Mouse (Mus musculus): ENCODE measurements at regions not wholly inside any gene's neighbourhood (a gene's known extent, or its start where the extent isn't known, plus 50 kb on each side); places are given as distances from the start of the nearest gene placed in this dataset.

- no peaks in the 10 kb centered on the region for H3K36me3 ChIP-seq
- H3K9me3 ChIP-seq: no peaks in the 10 kb centered on the region
- no peak overlapping the region for H3K27ac ChIP-seq (replicated peaks)
- H3K27me3 ChIP-seq: no peaks in the 10 kb centered on the region
- H3K4me2 ChIP-seq: no peak overlapping the region
- H3K4me3 ChIP-seq: no peak overlapping the region
- no peak for ATAC-seq (ENCODE audit: low read depth)
- H3K9ac ChIP-seq: no peak overlapping the region
- WGBS: 61% methylated on average over 3 of the region's 3 CpGs
- H3K4me1 ChIP-seq (replicated peaks): no peaks in the 10 kb centered on the region
These were observed 417.9 kb downstream of the Brinp1 start for GRCm38 (mm10) chr4:68536254-68536653.

- Histone ChIP-seq H3K27ac (replicated peaks) (no peak overlapping the region), H3K4me2 (no peak overlapping the region), H3K4me1 (replicated peaks) (no peaks in the 10 kb centered on the region), H3K27me3 (no peaks in the 10 kb centered on the region), H3K36me3 (no peaks in the 10 kb centered on the region), H3K4me3 (no peak overlapping the region), H3K9ac (no peak overlapping the region), H3K9me3 (no peaks in the 10 kb centered on the region)
- 39% methylated on average over 1 of the region's 1 CpGs for WGBS
- peak; percentile 47; the same call in 1 of the 2 replicates for ATAC-seq (ENCODE audit: low read depth)
These were observed 418.4 kb downstream of the Brinp1 start for GRCm38 (mm10) chr4:68535815-68536214.

- H3K9ac ChIP-seq: no peak overlapping the region
- no peaks in the 10 kb centered on the region for H3K4me1 ChIP-seq (replicated peaks)
- 80% methylated on average over 3 of the region's 3 CpGs for WGBS
- no peaks in the 10 kb centered on the region for H3K9me3 ChIP-seq
- ATAC-seq (ENCODE audit: low read depth): no peak
- H3K27me3 ChIP-seq: no peaks in the 10 kb centered on the region
- H3K36me3 ChIP-seq: no peaks in the 10 kb centered on the region
- H3K4me2 ChIP-seq: no peak overlapping the region
- no peak overlapping the region for H3K27ac ChIP-seq (replicated peaks)
- H3K4me3 ChIP-seq: no peak overlapping the region
These were observed 422.1 kb downstream of the Brinp1 start for GRCm38 (mm10) chr4:68532056-68532455.

DNA sequence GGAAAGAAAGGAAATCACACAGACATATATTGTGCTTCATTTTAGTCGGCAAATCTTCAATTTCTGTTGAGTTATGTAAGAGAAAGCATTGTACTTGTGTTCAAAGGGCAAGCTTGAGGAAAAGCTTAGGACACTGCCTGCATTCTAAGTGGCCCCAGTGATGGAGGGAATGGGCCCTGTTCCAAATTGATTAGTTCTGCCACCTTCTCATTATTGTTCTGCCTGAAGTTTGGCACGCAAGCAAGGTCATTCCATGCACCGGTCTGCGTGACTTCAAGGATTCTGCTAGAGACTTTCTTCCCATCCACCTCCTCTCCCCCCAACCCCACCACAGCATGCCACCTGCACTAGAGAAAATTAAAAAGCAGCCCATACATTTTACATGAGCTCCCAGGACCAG, 466.2 kb downstream of the Brinp1 start:
- H3K4me2 ChIP-seq: no peak overlapping the region
- H3K9ac ChIP-seq: no peak overlapping the region
- no peaks in the 10 kb centered on the region for H3K27me3 ChIP-seq
- H3K9me3 ChIP-seq: no peaks in the 10 kb centered on the region
- H3K4me3 ChIP-seq: no peak overlapping the region
- 31% methylated on average over 4 of the region's 4 CpGs for WGBS
- ATAC-seq (ENCODE audit: low read depth): peak; percentile 75
- H3K27ac ChIP-seq (replicated peaks): no peak overlapping the region
- H3K36me3 ChIP-seq: no peaks in the 10 kb centered on the region
- H3K4me1 ChIP-seq (replicated peaks): no peaks in the 10 kb centered on the region; the same call in 1 of the 2 replicates

DNA sequence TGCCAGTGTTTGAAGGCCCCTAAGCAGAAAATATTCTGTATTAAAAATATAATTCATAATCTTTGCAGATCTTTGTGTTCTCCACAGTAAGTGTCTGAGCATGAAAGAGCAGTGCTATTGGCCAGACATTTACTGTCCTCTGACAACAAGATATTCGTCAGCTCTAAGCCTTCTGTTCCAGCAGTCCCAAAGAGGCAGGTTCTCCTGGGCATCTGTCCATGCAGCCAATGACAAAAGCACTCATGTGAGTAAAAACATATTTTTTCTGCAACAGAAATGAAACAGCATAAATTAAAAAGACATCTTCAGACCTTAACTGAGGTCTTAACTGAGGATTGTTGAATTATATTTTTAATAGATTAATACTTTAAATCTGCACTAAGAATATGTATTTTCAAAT, 467.3 kb downstream of the Brinp1 start:
- no peaks in the 10 kb centered on the region for H3K9me3 ChIP-seq
- no peak overlapping the region for H3K4me2 ChIP-seq
- H3K27me3 ChIP-seq: no peaks in the 10 kb centered on the region
- no peak for ATAC-seq (ENCODE audit: low read depth)
- no peaks in the 10 kb centered on the region for H3K36me3 ChIP-seq
- WGBS: 58% methylated on average over 1 of the region's 1 CpGs
- no peak overlapping the region for H3K9ac ChIP-seq
- H3K4me1 ChIP-seq (replicated peaks): no peaks in the 10 kb centered on the region; the same call in 1 of the 2 replicates
- H3K27ac ChIP-seq (replicated peaks): no peak overlapping the region
- H3K4me3 ChIP-seq: no peak overlapping the region

- no peaks in the 10 kb centered on the region for H3K9me3 ChIP-seq
- ATAC-seq (ENCODE audit: low read depth): peak; percentile 63
- H3K36me3 ChIP-seq: no peaks in the 10 kb centered on the region
- H3K27me3 ChIP-seq: no peaks in the 10 kb centered on the region
- H3K4me1 ChIP-seq (replicated peaks): no peaks in the 10 kb centered on the region
- no peak overlapping the region for H3K9ac ChIP-seq
- no peak overlapping the region for H3K4me2 ChIP-seq
- H3K27ac ChIP-seq (replicated peaks): no peak overlapping the region
- no peak overlapping the region for H3K4me3 ChIP-seq
These were observed 492.4 kb downstream of the Brinp1 start for GRCm38 (mm10) chr4:68461783-68462182.

- H3K27me3 ChIP-seq: no peaks in the 10 kb centered on the region
- no peak for ATAC-seq (ENCODE audit: low read depth)
- H3K9me3 ChIP-seq: no peaks in the 10 kb centered on the region
- no peaks in the 10 kb centered on the region for H3K4me1 ChIP-seq (replicated peaks)
- H3K4me2 ChIP-seq: no peak overlapping the region
- no peak overlapping the region for H3K27ac ChIP-seq (replicated peaks)
- H3K9ac ChIP-seq: no peak overlapping the region
- no peaks in the 10 kb centered on the region for H3K36me3 ChIP-seq
- H3K4me3 ChIP-seq: no peak overlapping the region
These were observed 538.2 kb downstream of the Brinp1 start for GRCm38 (mm10) chr4:68416046-68416445.

GRCm38 (mm10) chr4:68410785-68411184, 543.4 kb downstream of the Brinp1 start:
- 75% methylated on average over 2 of the region's 2 CpGs for WGBS
- no peak for ATAC-seq (ENCODE audit: low read depth)
- no peak overlapping the region for H3K4me3 ChIP-seq

DNA sequence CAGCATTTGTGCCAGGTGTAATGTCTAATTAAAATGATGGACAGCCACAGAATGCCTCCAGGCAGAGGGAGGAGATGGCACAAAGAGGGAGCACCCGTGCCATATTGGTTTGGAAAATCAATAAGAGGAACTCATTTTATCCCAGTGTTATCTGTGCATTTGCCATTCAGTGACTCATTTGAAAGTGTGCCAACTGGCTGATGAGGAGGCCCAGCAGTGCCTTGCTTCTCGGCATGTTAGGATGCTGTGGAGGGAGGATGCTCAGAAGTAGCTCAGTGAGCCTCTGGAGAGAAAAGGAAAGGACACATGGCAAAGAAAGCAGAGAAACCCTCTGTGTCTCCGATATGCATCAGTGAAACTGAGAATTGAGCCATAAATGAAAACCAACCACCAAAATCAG, 549.8 kb downstream of the Brinp1 start:
- ATAC-seq (ENCODE audit: low read depth): no peak
- H3K4me2 ChIP-seq: no peak overlapping the region
- WGBS: 52% methylated on average over 3 of the region's 3 CpGs

More at GRCm38 (mm10) chr4:68410785-68411184, 543.4 kb downstream of the Brinp1 start:
- Histone ChIP-seq H3K36me3 (no peaks in the 10 kb centered on the region), H3K9ac (no peak overlapping the region), H3K27me3 (no peaks in the 10 kb centered on the region), H3K4me2 (no peak overlapping the region), H3K9me3 (no peaks in the 10 kb centered on the region), H3K27ac (replicated peaks) (no peak overlapping the region), H3K4me1 (replicated peaks) (no peaks in the 10 kb centered on the region)

DNA sequence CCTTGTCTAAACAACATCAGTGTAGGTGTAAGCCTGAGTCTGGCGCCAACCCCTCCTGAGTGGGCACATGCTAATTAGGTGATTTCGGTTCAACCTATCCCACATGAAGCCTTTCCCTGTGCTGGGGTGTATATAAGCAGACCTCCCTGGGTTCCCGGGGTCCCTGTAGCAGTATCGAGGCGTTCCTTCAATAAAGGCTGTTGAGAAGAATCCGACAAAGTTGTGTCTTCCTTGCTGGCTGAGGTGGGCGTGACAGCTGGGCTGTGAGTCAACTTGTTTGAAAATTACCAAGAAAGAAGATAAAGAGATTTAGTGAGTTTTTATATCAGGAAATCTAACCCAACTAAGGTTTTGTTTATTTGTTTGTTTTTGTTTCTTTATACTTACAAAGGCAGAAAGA, 567.1 kb downstream of the Brinp1 start:
- Histone ChIP-seq H3K4me1 (replicated peaks) (no peaks in the 10 kb centered on the region), H3K9ac (no peak overlapping the region), H3K4me3 (no peak overlapping the region), H3K27ac (replicated peaks) (no peak overlapping the region), H3K4me2 (no peak overlapping the region), H3K36me3 (no peaks in the 10 kb centered on the region), H3K27me3 (no peaks in the 10 kb centered on the region), H3K9me3 (no peaks in the 10 kb centered on the region)
- WGBS: 94% methylated on average over 7 of the region's 7 CpGs
- ATAC-seq (ENCODE audit: low read depth): no peak

More for the DNA sequence above, 549.8 kb downstream of the Brinp1 start:
- H3K4me1 ChIP-seq (replicated peaks): no peaks in the 10 kb centered on the region
- no peaks in the 10 kb centered on the region for H3K9me3 ChIP-seq
- no peaks in the 10 kb centered on the region for H3K27me3 ChIP-seq
- no peak overlapping the region for H3K9ac ChIP-seq
- no peak overlapping the region for H3K4me3 ChIP-seq
- no peaks in the 10 kb centered on the region for H3K36me3 ChIP-seq
- H3K27ac ChIP-seq (replicated peaks): no peak overlapping the region

DNA sequence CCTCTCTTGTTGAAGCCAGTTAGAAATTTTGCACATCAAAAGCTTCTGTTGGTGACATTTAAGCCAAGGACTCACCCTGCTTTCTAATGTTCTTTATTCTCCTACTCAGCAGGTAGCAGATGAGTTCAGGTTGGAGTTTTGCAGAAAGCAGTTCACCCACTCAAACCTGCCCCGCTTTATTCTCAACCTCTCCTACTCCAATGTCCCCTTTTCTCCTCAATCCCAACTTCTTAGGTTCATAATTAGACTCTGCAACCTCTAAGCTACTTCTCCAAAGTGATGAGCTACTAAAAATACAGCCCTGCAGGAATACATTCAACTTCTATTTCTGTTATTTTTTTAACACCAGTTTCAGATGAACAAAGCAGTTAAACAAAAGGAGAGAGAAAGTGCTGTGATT, 572.2 kb downstream of the Brinp1 start:
- no peak overlapping the region for H3K4me2 ChIP-seq

DNA sequence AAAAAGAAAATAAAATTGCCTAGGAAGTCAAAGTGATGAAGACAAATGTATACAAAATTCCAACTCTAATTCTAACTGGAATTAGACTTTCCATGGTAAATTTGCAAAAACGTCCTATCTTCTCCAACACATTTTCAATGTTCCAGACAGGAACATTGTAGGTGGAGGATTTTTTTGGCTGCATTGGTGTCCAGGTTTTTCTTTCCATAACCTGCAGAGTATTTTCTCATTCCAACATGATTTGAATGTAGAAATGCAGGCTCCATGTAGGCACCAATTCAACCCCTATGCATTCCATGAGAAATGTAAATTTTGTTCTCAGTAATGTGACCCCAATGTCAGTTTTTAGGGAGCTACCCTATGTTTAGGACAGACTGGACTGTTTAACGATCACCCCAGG, 586.2 kb downstream of the Brinp1 start:
- Histone ChIP-seq H3K27me3 (no peaks in the 10 kb centered on the region), H3K27ac (replicated peaks) (no peak overlapping the region), H3K36me3 (no peaks in the 10 kb centered on the region), H3K9ac (no peak overlapping the region), H3K4me3 (no peak overlapping the region), H3K9me3 (no peaks in the 10 kb centered on the region), H3K4me1 (replicated peaks) (no peaks in the 10 kb centered on the region), H3K4me2 (no peak overlapping the region)
- ATAC-seq (ENCODE audit: low read depth): no peak
- WGBS: 89% methylated on average over 2 of the region's 2 CpGs

More for the DNA sequence above, 572.2 kb downstream of the Brinp1 start:
- Histone ChIP-seq H3K27ac (replicated peaks) (no peak overlapping the region), H3K36me3 (no peaks in the 10 kb centered on the region), H3K9ac (no peak overlapping the region), H3K4me1 (replicated peaks) (no peaks in the 10 kb centered on the region), H3K4me3 (no peak overlapping the region), H3K27me3 (no peaks in the 10 kb centered on the region), H3K9me3 (no peaks in the 10 kb centered on the region)
- no peak for ATAC-seq (ENCODE audit: low read depth)
- 80% methylated on average over 1 of the region's 1 CpGs for WGBS

GRCm38 (mm10) chr4:68319575-68319974, 634.6 kb downstream of the Brinp1 start:
- Histone ChIP-seq H3K9me3 (no peaks in the 10 kb centered on the region), H3K36me3 (no peaks in the 10 kb centered on the region), H3K4me1 (replicated peaks) (no peaks in the 10 kb centered on the region), H3K4me2 (no peak overlapping the region), H3K4me3 (no peak overlapping the region), H3K27ac (replicated peaks) (no peak overlapping the region), H3K27me3 (no peaks in the 10 kb centered on the region), H3K9ac (no peak overlapping the region)
- 32% methylated on average over 3 of the region's 3 CpGs for WGBS
- no peak for ATAC-seq (ENCODE audit: low read depth)
